Mouse (Mus musculus): ENCODE measurements around the gene Wwp2.

The Wwp2 gene

GRCm38 (mm10) chr8:107435962-107436831 is at the start of gene Wwp2:
Gene Wwp2 (plus strand): TSS chr8:107436365.
- DNase-seq (ENCODE audit: low spot score in 2 of 2): peak; percentile 60 to 77

- DNase-seq (ENCODE audit: low spot score in 2 of 2): no peak
Observed at GRCm38 (mm10) chr8:107386642-107387041, 49.5 kb upstream of the Wwp2 start.

- peak in 1 of 2 experiments; percentile 42 for DNase-seq (ENCODE audit: low spot score in 2 of 2)
Observed at GRCm38 (mm10) chr8:107387861-107388260, 48.3 kb upstream of the Wwp2 start.

- DNase-seq (ENCODE audit: low spot score in 2 of 2): peak in 1 of 2 experiments; percentile 81
Observed at GRCm38 (mm10) chr8:107389557-107389956, 46.6 kb upstream of the Wwp2 start.

GRCm38 (mm10) chr8:107390476-107391135 is 45.6 kb upstream of the Wwp2 start:
- DNase-seq (ENCODE audit: low spot score in 2 of 2): no peak

GRCm38 (mm10) chr8:107391136-107391516 is 45.0 kb upstream of the Wwp2 start:
- no peak for DNase-seq (ENCODE audit: low spot score in 2 of 2)

GRCm38 (mm10) chr8:107395397-107395796 is 40.8 kb upstream of the Wwp2 start:
- DNase-seq (ENCODE audit: low spot score in 2 of 2): no peak

- no peak for DNase-seq (ENCODE audit: low spot score in 2 of 2)
Observed at GRCm38 (mm10) chr8:107396106-107396670, 40.0 kb upstream of the Wwp2 start.

- no peak for DNase-seq (ENCODE audit: low spot score in 2 of 2)
Observed at GRCm38 (mm10) chr8:107397665-107398064, 38.5 kb upstream of the Wwp2 start.

GRCm38 (mm10) chr8:107399495-107399894 is 36.7 kb upstream of the Wwp2 start:
- peak in 1 of 2 experiments; percentile 52 for DNase-seq (ENCODE audit: low spot score in 2 of 2)

- DNase-seq (ENCODE audit: low spot score in 2 of 2): no peak
Observed at GRCm38 (mm10) chr8:107401866-107402265, 34.3 kb upstream of the Wwp2 start.

GRCm38 (mm10) chr8:107403038-107403781 is 33.0 kb upstream of the Wwp2 start, which contains the start of gene Nqo1:
Gene Nqo1 (minus strand): TSS chr8:107403206.
- DNase-seq (ENCODE audit: low spot score in 2 of 2): peak; percentile 30 to 56

GRCm38 (mm10) chr8:107404057-107404456 is 32.1 kb upstream of the Wwp2 start:
- DNase-seq (ENCODE audit: low spot score in 2 of 2): no peak

- DNase-seq (ENCODE audit: low spot score in 2 of 2): no peak
Observed at GRCm38 (mm10) chr8:107405935-107406334, 30.2 kb upstream of the Wwp2 start.

GRCm38 (mm10) chr8:107411391-107411790 is 24.8 kb upstream of the Wwp2 start:
- DNase-seq (ENCODE audit: low spot score in 2 of 2): no peak

GRCm38 (mm10) chr8:107412552-107412951 is 23.6 kb upstream of the Wwp2 start:
- DNase-seq (ENCODE audit: low spot score in 2 of 2): no peak

GRCm38 (mm10) chr8:107413881-107414280 is 22.3 kb upstream of the Wwp2 start:
- no peak for DNase-seq (ENCODE audit: low spot score in 2 of 2)

- DNase-seq (ENCODE audit: low spot score in 2 of 2): no peak
Observed at GRCm38 (mm10) chr8:107417001-107417400, 19.2 kb upstream of the Wwp2 start.

- DNase-seq (ENCODE audit: low spot score in 2 of 2): no peak
Observed at GRCm38 (mm10) chr8:107424176-107424575, 12.0 kb upstream of the Wwp2 start.

- DNase-seq (ENCODE audit: low spot score in 2 of 2): peak; percentile 97
Observed at GRCm38 (mm10) chr8:107424597-107425229, 11.5 kb upstream of the Wwp2 start, which contains the start of gene Nob1. Gene Nob1 (minus strand): TSS chr8:107425051.

- no peak for DNase-seq (ENCODE audit: low spot score in 2 of 2)
Observed at GRCm38 (mm10) chr8:107425230-107425597, 11.0 kb upstream of the Wwp2 start.

All from cerebellum, postnatal 4 days (tissue).